Mouse (Mus musculus): ENCODE measurements around the gene Spata6.

Spata6 gene

DNA sequence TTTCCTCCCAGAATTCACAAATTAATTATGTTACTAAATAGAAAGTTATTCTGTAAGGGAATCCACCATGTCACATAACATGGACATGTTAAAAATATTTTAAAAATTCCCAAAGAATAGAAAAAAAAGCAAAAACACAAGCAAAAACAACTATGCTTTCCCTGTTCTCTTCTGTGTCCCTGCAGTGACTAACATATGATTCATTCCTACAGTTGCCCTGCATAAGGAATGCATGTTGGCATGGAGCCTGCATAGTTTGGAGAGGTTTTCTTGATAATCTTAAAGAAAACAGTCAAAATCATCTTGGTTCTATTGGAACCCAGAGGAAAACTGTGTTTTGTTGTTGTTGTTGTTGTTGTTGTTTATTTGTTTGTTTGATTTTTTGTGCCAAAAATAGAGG lies 132.8 kb downstream of the Spata6 start:
- no peak for DNase-seq

DNA sequence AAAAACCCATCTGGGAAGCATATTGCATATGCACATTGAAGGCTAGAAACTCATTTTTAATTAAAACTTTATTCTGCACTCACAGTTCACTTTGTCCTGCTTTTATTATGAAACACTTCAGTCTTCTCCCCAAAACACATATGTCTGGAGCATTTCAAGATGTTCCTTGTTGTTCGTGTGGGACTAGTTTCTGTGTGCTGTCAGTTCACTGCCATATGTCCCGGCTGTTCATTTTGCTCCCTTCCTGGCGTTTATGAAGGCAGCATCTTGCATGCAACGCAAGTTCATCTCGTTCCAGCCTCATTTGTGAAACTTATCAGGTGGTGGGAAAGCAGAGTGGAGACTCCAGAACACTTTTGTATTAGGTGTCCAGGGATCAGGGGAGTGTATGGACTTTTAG lies 146.9 kb downstream of the Spata6 start:
- DNase-seq = no peak

DNA sequence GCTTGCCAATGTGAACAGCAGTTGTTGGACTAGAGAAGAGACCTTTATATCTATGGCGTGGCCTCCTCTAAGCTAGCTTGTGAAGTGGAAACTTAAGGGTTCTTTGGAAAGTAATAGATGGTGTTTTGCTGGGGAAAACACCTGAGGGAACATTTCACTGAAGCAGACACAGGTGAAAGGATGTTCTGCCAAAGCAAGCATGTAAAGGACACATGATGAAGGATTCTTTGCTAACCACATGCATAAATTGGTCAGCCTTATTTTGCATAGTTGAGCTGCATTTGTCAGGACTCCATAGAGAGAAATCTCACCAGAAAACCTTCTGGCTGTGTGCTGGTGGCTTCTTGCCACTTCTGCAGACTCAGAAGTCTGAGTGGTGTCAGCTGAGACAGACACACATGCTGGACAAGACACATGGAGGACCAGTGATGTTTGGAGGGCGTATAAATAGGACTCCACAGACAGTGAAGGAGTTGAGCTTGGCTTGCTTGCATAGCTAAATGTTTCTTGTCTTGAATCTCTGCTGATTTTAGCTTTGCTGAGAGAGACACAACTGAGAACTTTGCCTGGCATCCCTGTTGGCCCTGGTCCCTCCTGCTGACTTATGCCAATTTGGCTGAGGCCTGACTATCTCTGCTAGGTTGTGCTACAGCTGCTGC lies 148.1 kb downstream of the Spata6 start:
- no peak for DNase-seq

Measured in kidney, postnatal 4 days (tissue).